Mouse (Mus musculus): ENCODE measurements around the gene Tfdp2.
A peak's percentile ranks its signal among the peaks of the same experiment; 100 is the strongest.
"Not testable (repeated sequence)": the region's sequence is repeated elsewhere in the genome, so short reads cannot be mapped to it uniquely, and the experiment has no call there.

The Tfdp2 gene

GRCm38 (mm10) chr9:96195885-96196622 is at the start of gene Tfdp2:
Gene Tfdp2, plus strand, starts transcription at chr9:96196275.
- DNase-seq (ENCODE audit: inconsistent ontology term) = peak; percentile 95

- DNase-seq (ENCODE audit: inconsistent ontology term) = no peak
These were observed 43.3 kb upstream of the Tfdp2 start for GRCm38 (mm10) chr9:96152801-96153200.

- no peak for DNase-seq (ENCODE audit: inconsistent ontology term)
These were observed 37.6 kb upstream of the Tfdp2 start for GRCm38 (mm10) chr9:96158431-96158830.

GRCm38 (mm10) chr9:96159047-96159446 is 37.0 kb upstream of the Tfdp2 start:
- DNase-seq (ENCODE audit: inconsistent ontology term) = no peak

- no peak for DNase-seq (ENCODE audit: inconsistent ontology term)
These were observed 35.3 kb upstream of the Tfdp2 start for GRCm38 (mm10) chr9:96160767-96161166.

- DNase-seq (ENCODE audit: inconsistent ontology term) = no peak
These were observed 33.7 kb upstream of the Tfdp2 start for GRCm38 (mm10) chr9:96162421-96162820.

GRCm38 (mm10) chr9:96163443-96163842 is 32.6 kb upstream of the Tfdp2 start:
- DNase-seq (ENCODE audit: inconsistent ontology term) = peak; percentile 14

GRCm38 (mm10) chr9:96163983-96164382 is 32.1 kb upstream of the Tfdp2 start:
- DNase-seq (ENCODE audit: inconsistent ontology term) = not testable (repeated sequence)

- no peak for DNase-seq (ENCODE audit: inconsistent ontology term)
These were observed 28.9 kb upstream of the Tfdp2 start for GRCm38 (mm10) chr9:96167168-96167585.

- DNase-seq (ENCODE audit: inconsistent ontology term) = no peak
These were observed 25.5 kb upstream of the Tfdp2 start for GRCm38 (mm10) chr9:96170600-96170999.

GRCm38 (mm10) chr9:96184909-96185308 is 11.2 kb upstream of the Tfdp2 start:
- DNase-seq (ENCODE audit: inconsistent ontology term) = no peak

- no peak for DNase-seq (ENCODE audit: inconsistent ontology term)
These were observed 9.4 kb upstream of the Tfdp2 start for GRCm38 (mm10) chr9:96186701-96187100.

GRCm38 (mm10) chr9:96196636-96197181 is 634 bp downstream of the Tfdp2 start:
- DNase-seq (ENCODE audit: inconsistent ontology term) = peak; percentile 56

- no peak for DNase-seq (ENCODE audit: inconsistent ontology term)
These were observed 1.7 kb downstream of the Tfdp2 start for GRCm38 (mm10) chr9:96197806-96198205.

- DNase-seq (ENCODE audit: inconsistent ontology term) = no peak
These were observed 7.6 kb downstream of the Tfdp2 start for GRCm38 (mm10) chr9:96203663-96204062.

GRCm38 (mm10) chr9:96207428-96207827 is 11.4 kb downstream of the Tfdp2 start:
- DNase-seq (ENCODE audit: inconsistent ontology term) = no peak

GRCm38 (mm10) chr9:96213036-96213645 is 17.1 kb downstream of the Tfdp2 start:
- DNase-seq (ENCODE audit: inconsistent ontology term) = no peak

GRCm38 (mm10) chr9:96214171-96214570 is 18.1 kb downstream of the Tfdp2 start:
- no peak for DNase-seq (ENCODE audit: inconsistent ontology term)

- DNase-seq (ENCODE audit: inconsistent ontology term) = no peak
These were observed 21.2 kb downstream of the Tfdp2 start for GRCm38 (mm10) chr9:96217299-96217698.

- no peak for DNase-seq (ENCODE audit: inconsistent ontology term)
These were observed 21.7 kb downstream of the Tfdp2 start for GRCm38 (mm10) chr9:96217799-96218198.

GRCm38 (mm10) chr9:96219114-96219669 is 23.1 kb downstream of the Tfdp2 start:
- no peak for DNase-seq (ENCODE audit: inconsistent ontology term)

- DNase-seq (ENCODE audit: inconsistent ontology term) = no peak
These were observed 24.3 kb downstream of the Tfdp2 start for GRCm38 (mm10) chr9:96220419-96220818.

GRCm38 (mm10) chr9:96223302-96223701 is 27.2 kb downstream of the Tfdp2 start:
- no peak for DNase-seq (ENCODE audit: inconsistent ontology term)
